Mouse (Mus musculus): ENCODE data around the gene Srgap2. TPM values are rescaled to one million over a fixed set of nuclear protein-coding genes. Genes with fewer than 3 reads are reported as not detected.
A peak's percentile ranks its signal among the peaks of the same experiment; 100 is the strongest.

Gene Srgap2
- total RNA-seq, 4 experiments from 2014 or later = 18.0 to 24.2 (median 20.2) TPM

DNA sequence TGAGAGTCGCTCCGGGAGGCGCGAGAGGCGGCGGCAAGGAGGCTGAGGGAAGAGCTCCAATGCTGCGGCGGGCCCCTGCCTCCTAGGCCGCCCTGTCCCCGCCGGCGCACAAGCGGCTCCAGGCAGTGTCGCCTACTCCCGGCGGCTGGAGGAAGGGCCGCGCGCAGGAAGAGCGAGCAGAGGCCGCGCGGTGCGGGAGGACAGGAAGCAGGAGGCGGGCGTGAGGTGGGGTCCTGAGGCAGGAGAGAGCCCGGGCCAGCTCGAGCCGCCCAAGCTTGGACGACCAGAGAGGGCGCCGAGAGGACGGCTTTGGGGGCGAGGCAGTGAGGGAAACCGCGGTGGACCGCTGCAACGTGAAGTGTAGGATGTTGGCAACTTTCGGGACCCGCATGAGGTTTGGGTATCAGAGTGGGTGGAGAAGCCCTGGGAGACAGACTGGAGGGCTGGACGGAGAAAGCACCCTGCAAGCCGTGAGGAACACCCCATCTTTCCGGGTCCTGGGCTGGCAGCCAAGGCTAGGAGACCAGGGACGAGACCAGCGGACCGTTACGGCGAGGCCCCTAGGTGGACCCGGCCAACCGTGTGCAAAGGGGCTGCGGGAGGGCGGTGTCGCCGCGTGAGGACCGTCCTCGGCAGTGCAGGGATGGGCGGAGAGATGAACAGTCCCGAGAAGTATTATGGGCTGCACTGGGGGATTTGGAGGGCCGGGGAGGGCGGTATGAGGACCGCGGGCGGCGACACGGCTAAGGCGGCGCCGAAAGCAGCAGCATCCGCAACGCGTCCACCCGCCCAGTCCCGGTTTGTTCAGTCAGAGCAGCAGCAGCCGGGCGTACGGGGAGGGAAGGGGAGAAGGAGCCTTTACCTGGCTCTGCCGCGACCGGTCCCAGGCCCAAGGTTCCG lies 531 bp downstream of the Srgap2 start:
- peak; percentile 65 for DNase-seq (ENCODE audit: low spot score)

DNA sequence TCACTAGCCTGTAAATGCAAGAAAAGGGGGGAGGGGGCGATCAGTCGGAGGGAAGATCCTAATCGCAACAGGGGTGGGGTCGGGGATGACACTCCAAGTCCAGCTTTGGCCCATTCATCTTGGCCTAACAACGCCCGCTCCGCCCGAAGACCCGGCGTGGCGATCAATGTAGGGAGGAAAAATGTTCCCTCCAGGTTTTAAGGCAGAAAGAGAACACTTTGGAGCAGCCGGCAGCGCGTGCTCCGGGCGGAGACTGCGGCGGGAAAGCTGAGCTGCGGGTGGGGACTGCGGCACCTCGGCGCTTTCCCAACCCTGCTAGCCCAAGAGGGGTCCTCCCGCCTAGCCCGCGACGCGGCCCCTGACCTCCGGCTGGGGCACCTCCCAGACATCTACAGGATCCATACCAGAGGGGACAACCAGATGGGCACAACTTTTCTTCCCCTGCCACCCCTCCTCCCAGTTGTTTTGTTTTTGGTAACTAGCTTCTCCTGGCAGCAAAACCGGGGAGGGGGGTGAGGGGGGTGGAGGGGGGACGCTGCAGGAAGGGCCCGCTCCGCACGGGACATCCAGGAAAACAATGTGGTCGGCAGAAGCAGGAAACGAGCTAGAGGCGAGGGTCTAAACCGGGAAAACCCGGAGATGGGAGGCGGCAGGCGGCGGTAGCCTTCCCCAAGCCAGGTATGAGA lies 1.4 kb downstream of the Srgap2 start:
- DNase-seq (ENCODE audit: low spot score) = peak; percentile 29

DNA sequence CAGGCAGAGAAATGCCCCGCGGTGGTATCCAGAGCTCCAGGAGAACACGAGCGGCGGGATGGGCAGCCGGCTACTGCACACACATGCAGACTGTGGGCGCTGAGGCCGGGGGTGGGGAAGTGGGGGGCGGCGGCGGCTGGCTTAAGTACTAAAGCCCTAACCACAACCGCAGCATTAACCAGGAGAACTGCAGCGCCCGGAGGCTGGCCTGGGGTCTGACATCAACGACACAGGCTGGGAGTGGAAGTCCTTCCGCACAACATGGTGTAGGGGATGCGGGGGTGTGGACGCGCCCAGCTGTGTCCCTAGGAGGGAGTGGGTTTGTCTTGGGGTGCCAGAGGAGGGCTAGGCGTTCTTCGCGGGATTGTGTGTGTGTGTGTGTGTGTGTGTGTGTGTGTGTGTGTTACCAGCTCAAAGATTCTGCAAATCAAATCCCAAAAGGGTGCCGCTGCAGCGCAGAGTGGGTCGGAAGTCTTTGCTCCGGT lies 2.0 kb downstream of the Srgap2 start:
- DNase-seq (ENCODE audit: low spot score) = peak; percentile 37

DNA sequence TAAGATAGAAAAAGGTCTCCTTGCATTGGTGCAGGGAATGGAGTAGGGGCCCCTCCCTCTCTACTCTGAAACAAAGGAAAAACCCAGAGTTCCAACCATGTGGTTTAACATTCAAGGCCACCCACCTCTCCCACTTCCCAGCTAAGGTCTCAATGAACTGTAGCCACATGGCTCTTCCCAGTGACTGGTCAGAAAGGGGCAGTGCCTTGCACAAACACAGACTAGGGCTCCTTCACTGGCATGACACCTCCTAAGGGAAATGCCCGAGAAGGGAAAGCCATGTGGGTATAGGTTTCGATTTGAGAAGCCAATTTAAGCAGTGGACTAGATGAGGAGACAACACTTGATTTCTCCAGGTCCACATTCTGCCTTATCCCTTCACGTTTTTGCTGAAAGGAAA lies 3.4 kb downstream of the Srgap2 start:
- no peak for DNase-seq (ENCODE audit: low spot score)

DNA sequence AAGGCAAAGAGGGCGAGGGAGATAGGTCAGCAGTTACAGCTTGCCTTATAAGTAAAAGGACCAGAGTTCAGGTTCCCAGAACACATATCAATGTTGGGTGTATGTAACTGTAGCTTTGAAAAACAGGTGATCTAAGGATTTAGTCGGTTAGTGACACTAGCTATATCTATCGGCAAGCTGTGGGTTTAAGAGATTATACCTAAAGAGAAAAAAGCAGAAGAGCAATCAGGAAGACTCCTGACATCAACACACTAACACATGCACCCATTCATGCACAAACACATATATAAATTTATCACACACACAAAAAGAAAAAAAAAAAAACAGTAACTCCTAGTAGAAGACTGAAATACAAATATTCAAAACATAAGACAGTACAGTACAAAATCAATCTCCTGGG lies 10.6 kb downstream of the Srgap2 start:
- no peak for DNase-seq (ENCODE audit: low spot score)

DNA sequence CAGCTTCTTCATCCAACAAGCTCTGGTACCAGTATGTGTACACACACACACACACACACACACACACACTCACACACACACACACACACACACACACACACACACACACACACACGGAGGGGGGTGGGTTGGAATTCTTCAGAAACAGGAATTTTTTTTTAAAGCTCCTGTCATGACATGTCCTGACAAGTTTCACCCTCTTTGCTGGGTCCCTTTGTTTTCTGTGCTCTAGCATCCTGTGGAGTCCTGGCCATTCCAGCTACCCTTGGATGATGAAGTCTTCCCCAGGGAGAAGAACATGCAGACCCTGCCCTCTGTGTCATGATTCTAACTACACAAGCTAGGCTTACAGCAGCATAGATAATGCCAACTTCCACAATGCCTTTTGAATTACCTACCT lies 13.0 kb downstream of the Srgap2 start:
- no peak for DNase-seq (ENCODE audit: low spot score)

DNA sequence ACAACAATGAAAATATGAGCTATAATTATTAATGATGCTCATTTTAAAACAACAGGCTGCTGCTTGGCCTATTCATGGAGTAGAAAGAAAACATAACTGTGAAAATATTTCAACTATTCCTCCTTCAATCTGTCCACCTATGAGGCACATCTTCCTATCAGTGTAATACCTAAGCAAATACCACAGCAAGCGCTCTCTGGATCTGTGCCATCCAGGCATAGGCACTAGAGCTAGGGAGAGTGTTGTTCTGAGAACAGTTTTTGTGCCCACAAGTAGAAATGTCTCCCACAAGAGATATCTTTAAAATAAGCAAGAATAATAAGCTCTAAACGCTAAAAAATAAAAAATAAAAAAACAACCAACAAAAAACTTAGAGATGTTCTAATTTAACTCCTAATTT lies 14.0 kb downstream of the Srgap2 start:
- DNase-seq (ENCODE audit: low spot score) = no peak

DNA sequence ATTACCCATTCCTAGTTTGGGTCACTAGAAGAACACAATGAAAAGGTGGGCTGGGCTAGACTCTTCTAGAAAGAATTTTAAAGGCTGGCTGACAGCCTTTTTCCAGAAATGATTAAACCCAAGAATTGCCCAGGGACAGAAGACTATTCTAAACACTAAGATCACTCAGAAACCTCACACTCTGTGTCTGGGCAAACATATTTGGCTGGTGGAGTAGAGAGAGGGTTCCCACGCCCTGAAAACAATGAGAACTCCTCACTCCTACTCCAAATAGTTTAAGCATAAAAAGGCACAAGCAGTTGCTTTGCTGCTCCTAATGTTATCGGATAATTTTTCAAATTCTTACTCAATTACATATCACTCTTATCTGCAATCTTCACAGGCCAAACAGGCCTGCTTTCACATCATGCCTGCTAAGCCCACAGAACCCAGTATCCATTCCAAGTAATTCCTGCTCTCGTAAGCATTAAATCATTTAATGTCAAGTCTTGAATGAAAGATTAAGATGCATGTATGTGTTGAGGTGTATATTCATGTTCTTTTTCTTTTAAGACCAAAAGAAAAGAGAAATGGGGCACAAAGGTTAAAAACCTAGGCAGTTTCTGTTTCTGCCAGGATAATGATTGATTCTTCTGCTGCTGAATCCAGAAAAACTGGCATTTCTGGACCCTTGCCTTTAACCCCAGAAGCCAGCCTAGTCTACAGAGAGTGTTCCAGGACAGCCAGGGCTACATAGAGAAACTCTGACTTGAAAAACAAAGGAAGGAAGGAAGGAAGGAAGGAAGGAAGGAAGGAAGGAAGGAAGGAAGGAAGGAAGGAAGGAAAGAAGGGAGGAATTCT lies 15.3 kb downstream of the Srgap2 start:
- no peak for DNase-seq (ENCODE audit: low spot score)

DNA sequence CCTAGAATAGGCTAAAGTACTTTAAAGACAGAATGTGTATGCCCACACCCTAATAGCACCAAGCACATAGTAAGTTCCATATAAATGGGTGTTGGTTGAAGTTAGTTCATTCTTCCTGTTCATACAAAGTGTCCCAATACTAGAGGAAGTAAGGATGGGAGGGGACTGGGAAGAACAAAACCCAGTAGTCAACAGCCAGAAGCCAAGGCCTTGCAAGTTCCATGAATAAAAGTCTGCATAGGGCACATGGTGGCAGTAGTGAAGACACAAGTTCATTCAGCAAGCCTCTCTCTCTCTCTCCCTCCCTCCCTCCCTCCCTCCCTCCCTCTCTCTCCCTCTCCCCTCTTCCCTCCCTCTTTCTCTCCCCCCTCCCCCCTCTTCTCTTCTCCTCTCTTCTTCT lies 16.0 kb downstream of the Srgap2 start:
- DNase-seq (ENCODE audit: low spot score) = no peak

DNA sequence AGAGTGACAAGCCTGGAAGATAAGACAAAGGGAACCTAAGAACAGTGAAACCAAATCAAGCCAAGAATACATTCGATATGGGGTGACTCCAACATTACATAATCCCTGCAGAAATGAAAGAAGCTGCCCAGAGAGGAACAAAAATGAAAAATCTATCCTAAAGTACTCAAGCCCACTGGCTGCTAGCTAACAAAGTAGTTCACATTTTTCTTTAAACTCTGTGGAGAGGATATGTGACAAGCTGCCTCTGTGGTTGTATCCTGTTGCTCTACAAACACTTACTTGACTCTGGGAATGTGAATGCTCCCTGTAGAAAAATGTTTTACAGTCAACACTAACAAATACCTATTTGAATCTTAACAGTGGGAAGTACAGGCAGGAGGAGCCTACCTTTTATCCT lies 25.5 kb downstream of the Srgap2 start:
- DNase-seq (ENCODE audit: low spot score) = no peak

DNA sequence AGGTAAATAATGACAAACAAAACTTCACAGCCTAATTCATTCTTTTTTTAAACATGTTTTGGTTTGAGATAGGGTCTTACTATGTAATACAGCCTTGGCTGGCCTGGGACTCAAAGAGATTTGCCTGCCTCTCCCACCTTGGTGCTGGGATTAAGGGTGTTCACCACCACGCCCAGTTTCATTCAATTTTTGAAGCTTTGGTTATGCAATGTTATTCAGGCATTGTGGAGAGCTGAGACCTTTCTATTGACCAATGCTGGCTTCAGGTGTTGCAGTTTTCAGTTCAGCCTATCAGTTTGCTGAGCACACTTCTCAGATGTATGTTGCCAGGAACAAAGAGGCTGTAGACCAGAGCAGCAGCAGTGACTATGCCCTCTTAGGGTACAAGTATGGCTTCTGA lies 28.9 kb downstream of the Srgap2 start:
- no peak for DNase-seq (ENCODE audit: low spot score)

DNA sequence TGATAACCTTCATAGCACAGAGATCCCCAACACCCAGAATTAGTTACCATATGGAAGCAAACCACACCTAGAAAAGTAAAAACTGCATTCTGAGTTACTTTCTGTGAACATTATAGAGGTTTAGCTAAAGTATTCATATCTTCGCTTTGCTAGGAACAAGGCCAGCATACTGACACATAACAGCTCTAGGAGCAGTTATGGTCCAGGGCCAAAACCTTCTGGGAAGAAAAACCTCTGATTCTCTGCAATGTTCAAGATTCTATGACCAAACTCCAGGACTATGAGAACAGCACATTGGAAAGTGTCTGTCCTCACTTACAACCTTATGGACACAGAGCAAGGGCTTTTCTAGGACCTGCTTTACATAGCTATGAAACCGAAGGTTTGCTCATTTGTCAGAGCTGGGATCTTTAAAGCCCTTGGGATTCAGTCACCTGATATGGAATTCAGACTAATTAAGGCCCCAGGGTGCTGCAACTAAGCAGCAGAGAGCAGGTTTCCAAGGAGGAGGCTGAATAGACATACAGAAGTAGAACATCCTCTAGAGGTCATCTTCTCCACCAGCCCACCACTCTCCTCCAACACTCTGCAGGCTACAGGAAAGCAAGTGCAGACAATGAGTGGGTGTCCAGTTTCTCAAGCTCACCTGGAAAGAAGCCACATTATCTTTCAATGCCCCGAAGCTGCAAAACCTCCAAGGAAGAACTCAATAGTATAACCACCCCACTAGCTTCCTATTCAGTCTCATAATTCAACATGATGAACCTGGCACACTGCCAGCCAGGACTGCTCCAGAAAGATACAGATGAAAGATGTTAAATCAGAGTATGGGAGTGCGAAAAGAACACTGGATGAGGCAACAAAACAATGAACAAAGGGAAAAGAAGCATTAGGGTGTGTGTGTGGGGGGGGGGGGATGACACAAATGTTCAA lies 32.9 kb downstream of the Srgap2 start:
- DNase-seq (ENCODE audit: low spot score) = no peak

DNA sequence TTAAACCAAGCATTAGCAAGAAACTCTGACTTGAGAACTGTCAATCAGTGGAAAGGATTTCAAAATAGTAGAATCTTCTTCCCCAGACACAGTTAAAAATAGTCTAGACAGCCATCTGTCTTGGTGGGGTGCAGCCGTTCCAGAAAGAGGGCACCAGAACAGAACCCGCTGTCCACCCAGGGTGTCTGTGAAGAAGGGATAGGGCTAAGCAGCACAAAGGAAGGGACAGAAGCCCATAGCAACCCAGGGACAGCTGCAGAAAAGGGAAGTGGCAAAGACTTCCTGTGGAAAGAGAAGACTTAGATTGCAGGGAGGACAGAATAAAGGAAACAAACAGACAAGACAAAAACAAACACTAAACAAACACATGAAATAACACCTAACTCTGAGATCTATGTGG lies 34.8 kb downstream of the Srgap2 start:
- DNase-seq (ENCODE audit: low spot score) = no peak

DNA sequence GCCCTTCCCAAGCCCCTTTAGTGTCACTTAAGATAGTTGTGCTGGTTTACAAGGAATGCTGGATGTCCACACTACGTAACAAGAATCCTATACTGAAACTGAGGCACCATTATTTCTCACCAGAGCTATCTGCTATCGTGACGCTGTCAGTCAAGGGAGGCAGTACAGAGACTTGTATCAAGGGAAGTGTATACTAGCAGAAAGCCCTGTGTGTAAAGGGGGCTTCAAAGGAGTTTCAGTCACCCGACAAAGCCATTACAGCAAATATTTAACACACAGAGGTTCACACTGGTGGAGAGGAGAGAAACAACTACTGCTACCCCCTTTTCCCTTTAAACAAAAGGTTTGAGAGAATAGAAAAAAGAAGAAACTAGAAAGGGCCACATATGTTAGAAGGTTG lies 35.6 kb downstream of the Srgap2 start:
- no peak for DNase-seq (ENCODE audit: low spot score)

DNA sequence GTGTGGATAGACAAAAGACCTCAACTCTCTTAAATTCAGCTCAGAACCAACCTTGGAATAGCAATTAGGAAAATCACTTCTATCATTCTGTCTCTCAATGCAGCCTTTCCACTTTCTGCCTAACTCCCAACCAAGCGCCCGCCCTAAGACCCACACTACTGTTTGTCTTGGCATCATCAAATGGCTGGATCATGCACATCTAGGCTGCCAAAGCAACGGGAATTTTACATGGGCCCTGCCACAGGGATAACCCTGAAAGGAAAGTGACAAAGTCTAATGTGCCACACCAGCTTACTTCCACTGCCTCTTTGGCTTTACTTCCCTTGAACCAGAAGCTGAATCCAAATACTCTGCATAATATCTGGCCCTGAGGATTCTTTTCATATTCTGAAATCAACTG lies 37.8 kb downstream of the Srgap2 start:
- no peak for DNase-seq (ENCODE audit: low spot score)

DNA sequence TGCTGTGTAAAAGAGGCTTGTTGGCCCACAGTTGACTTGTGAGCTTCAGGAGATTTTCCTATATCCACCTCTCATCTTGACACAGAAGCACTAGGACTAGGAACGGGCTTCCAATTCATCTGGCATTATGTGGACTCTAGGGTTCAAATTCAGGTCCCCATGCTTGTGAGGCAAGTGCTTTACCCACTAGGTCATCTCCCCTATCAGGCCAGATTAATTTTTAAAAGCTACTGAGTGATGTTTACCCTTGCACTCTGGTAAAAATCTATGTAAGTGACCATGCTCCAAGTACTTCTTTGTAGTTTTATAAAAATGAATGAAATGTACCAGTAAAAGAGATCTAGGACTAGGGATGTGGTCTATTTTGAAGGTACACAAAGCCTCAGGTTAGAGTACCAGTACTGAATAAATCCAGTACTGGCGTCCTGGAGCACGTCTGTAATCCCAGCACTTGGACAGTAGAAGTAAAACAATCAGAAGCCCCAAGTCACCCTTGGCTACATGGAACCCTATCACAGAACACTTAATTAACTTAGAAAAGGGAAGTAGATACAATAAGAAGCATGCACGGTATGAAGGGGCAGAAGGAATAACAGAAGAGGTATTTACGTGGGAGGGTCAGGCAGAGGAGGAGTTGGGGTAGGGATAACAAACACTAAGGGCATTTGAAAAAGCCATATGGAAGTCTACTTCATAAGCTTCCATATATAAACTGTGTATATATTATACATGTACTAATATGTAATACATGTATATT lies 40.9 kb downstream of the Srgap2 start:
- no peak for DNase-seq (ENCODE audit: low spot score)

DNA sequence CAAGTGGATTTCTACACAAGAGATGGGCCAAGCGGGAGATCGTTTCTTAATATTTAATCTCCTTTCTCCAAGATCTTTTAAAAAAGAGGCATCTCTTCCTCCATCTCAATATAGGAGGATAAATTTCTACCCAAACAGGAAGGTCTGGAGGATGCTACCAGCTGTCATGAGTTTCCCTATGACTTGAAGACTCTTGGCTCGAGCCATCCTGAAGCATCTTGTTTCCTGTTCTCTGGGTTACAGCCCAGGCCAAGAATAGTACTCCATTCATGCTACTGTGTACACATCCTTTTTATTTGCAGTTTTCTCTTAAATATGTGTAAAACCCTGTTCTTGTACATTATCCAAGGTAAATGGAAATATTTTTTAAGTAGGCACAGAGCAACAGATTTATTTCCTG lies 44.9 kb downstream of the Srgap2 start:
- DNase-seq (ENCODE audit: low spot score) = no peak

DNA sequence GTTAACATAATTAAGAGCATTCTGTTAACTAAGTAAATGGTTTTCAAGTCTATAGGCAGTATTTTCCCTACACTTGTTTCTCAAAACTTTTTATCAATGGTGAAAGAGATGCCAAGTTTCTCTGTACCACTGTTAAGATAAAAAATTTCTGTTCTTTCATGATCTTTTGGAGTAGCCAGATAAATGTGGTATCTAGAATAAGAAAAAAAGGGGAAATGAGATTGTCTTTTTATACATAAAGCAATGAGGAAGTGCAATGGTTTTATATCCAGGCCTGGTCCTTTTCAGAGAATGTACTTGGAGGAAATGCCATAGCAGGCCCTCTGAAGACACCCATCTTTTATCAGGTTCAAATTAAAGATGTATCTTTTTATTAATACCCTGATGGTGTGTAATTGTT lies 45.8 kb downstream of the Srgap2 start:
- no peak for DNase-seq (ENCODE audit: low spot score)

DNA sequence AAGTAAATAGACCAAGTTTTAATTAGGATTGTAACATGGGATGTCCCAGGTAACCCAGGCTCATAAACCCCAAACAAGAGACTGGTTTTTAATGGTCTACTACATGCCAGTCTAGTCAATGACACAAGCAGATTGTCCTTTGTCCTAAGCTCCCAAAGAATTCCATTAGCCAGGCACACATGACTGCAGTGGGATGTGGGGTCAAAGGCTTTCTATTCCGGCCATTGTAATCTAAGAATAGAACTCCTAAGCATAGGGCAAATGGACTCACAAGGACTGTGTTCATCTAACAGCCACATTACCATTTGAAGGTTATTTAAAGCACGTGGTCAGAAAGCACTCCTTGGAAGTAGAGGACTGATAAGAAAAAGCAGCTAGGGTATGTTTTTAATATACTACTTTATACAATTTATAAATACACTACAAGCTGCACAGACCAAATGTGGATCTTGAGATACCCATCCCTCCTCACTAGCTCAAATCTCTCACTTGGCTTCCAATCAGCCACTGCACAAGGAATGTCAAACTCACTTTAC lies 48.3 kb downstream of the Srgap2 start:
- DNase-seq (ENCODE audit: low spot score) = peak; percentile 74

DNA sequence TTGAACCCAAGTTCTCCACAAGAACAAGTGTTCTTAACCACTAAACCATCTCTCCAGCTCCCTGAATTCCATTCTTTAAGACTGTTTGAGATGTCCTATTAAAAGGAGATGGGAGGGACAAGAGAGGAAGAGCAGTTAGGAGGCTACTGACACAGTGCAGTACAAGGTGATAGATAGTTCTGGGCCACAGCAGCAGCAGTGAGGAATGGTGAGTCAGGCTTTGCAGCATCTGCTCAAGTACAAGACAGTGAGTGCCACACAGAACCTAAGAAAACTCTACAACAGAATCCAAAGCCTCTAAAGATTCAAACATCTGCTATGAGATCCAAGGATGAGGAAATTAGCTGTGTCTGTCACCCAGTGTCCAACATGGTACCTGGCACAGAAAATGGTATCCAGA lies 51.8 kb downstream of the Srgap2 start:
- DNase-seq (ENCODE audit: low spot score) = no peak

Measured in heart, adult 8-10 months (tissue).